Mouse (Mus musculus) spleen, postnatal 36 days (tissue): ENCODE results near the gene Gm42742.

ENCODE experiments used
- DNase-seq, 2 experiments: peaks; one replicate each; pipeline ENCODE4 v3.0.0; 2022; ENCODE audit warnings: low spot score in 2 of 2, mixed read lengths in 1 of 2

Gm42742 gene

GRCm38 (mm10) chr7:127020031-127020430 lies 866 bp downstream of the Gm42742 start:
- DNase-seq, result no peak

- DNase-seq, result no peak
Observed at GRCm38 (mm10) chr7:127019306-127019960, 1.5 kb downstream of the Gm42742 start.

GRCm38 (mm10) chr7:127018416-127019305 lies 2.2 kb downstream of the Gm42742 start:
- no peak for DNase-seq

- DNase-seq, result no peak
Observed at GRCm38 (mm10) chr7:127017950-127018345, 2.9 kb downstream of the Gm42742 start.

GRCm38 (mm10) chr7:127016971-127017949 lies 3.6 kb downstream of the Gm42742 start, which contains the start of gene Pagr1a:
Gene Pagr1a, minus strand, starts transcription at chr7:127017352.
- peak; percentile 97 to 98 for DNase-seq

GRCm38 (mm10) chr7:127016486-127016938 lies 4.4 kb downstream of the Gm42742 start:
- DNase-seq, result no peak

GRCm38 (mm10) chr7:127016481-127016485 lies 4.6 kb downstream of the Gm42742 start, which contains the start of gene Pagr1b:
Gene Pagr1b, minus strand, starts transcription at chr7:127016484.
- no peak for DNase-seq

- DNase-seq, result peak; percentile 54 to 66
Observed at GRCm38 (mm10) chr7:127016081-127016480, 4.8 kb downstream of the Gm42742 start.

GRCm38 (mm10) chr7:127014993-127015392 lies 5.9 kb downstream of the Gm42742 start:
- DNase-seq, result no peak

- peak; percentile 66 to 73 for DNase-seq
Observed at GRCm38 (mm10) chr7:127014320-127014719, 6.6 kb downstream of the Gm42742 start, which contains the start of gene Mvp. Gene Mvp, minus strand, starts transcription at chr7:127014621.

- no peak for DNase-seq
Observed at GRCm38 (mm10) chr7:127013385-127013784, 7.5 kb downstream of the Gm42742 start.

GRCm38 (mm10) chr7:127012845-127013244 lies 8.1 kb downstream of the Gm42742 start:
- no peak for DNase-seq

GRCm38 (mm10) chr7:127012374-127012773 lies 8.5 kb downstream of the Gm42742 start:
- no peak for DNase-seq

- DNase-seq, result no peak
Observed at GRCm38 (mm10) chr7:127011717-127012116, 9.2 kb downstream of the Gm42742 start.

- no peak for DNase-seq
Observed at GRCm38 (mm10) chr7:127011051-127011450, 9.8 kb downstream of the Gm42742 start.

- DNase-seq, result no peak
Observed at GRCm38 (mm10) chr7:127009307-127010085, 11.4 kb downstream of the Gm42742 start.

GRCm38 (mm10) chr7:127008239-127009019 lies 12.5 kb downstream of the Gm42742 start:
- DNase-seq, result peak; percentile 68 to 71

- no peak for DNase-seq
Observed at GRCm38 (mm10) chr7:127007313-127008024, 13.4 kb downstream of the Gm42742 start.

GRCm38 (mm10) chr7:127004122-127004875 lies 16.6 kb downstream of the Gm42742 start:
- no peak for DNase-seq
